Mouse (Mus musculus) embryonic facial prominence, embryonic 11.5 days (tissue): ENCODE results near the gene Boll. TPM values are rescaled to one million over a fixed set of nuclear protein-coding genes. Genes with fewer than 3 reads are reported as not detected.

Source experiments
- ATAC-seq: fragments of 200-750 bp; cut with Nextera tagmentation; replicated peaks from 2 replicates; pipeline ENCODE4 v1.8.0; 2017; ENCODE audit warnings: low read depth; ENCODE audit not compliant: insufficient number of reproducible peaks, low FRiP score, low TSS enrichment
- DNase-seq: peaks from one replicate; pipeline ENCODE4 v3.0.0-alpha.2; 2015; ENCODE audit warnings: low spot score
- H3K27ac ChIP-seq: fragments of 300-500 bp; sonication (generic); replicated peaks from 2 replicates; pipeline ENCODE4 v1.5.1; 2014; ENCODE audit warnings: mild to moderate bottlenecking, low read depth, low read length, control low read depth
- H3K27me3 ChIP-seq: fragments of 300-500 bp; sonication (generic); 2 replicates; pipeline ENCODE4 v1.6.1; 2014; ENCODE audit warnings: mild to moderate bottlenecking, low read length, moderate library complexity, mixed read lengths; ENCODE audit not compliant: control insufficient read depth, insufficient read depth
- H3K36me3 ChIP-seq: fragments of 300-500 bp; sonication (generic); replicated peaks from 2 replicates; pipeline ENCODE4 v1.6.1; 2014; ENCODE audit warnings: low read depth, mild to moderate bottlenecking, low read length, moderate library complexity, mixed read lengths; ENCODE audit not compliant: control insufficient read depth, insufficient read depth
- H3K4me1 ChIP-seq: fragments of 300-500 bp; sonication (generic); 2 replicates; pipeline ENCODE4 v1.6.1; 2014; ENCODE audit warnings: low read length, mixed read lengths; ENCODE audit not compliant: control insufficient read depth, insufficient read depth
- H3K4me2 ChIP-seq: fragments of 300-500 bp; sonication (generic); 2 replicates; pipeline ENCODE4 v1.6.1; 2014; ENCODE audit warnings: low read depth, mild to moderate bottlenecking, control low read depth, low read length, moderate library complexity
- H3K4me3 ChIP-seq: fragments of 300-500 bp; sonication (generic); 2 replicates; pipeline ENCODE4 v1.5.1; 2014; ENCODE audit warnings: low read depth, low read length, control low read depth
- H3K9ac ChIP-seq: fragments of 300-500 bp; sonication (generic); replicated peaks from 2 replicates; pipeline ENCODE4 v1.6.1; 2014; ENCODE audit warnings: mild to moderate bottlenecking, control low read depth, low read length
- H3K9me3 ChIP-seq: fragments of 300-500 bp; sonication (generic); replicated peaks from 2 replicates; pipeline ENCODE4 v1.6.1; 2016; ENCODE audit warnings: mild to moderate bottlenecking, low read length, inconsistent platforms, mixed read lengths; ENCODE audit not compliant: control insufficient read depth
- WGBS: fragments of 180-500 bp; shearing (Covaris S2); extraction: QIAGEN DNeasy Blood & Tissue Kit; methylation state at CpG from one replicate; pipeline ENCODE4 v1.1.7; 2014; 5-methylcytosine and 5-hydroxymethylcytosine counted together
- polyA plus RNA-seq: library from polyadenylated mRNA; unstranded; fragments of >200 nt; fragmentation: Nextera tagmentation; extraction: Ambion mirVana; gene quantifications from 2 replicates; pipeline ENCODE4 v1.2.1, GENCODE M21; 2014

The Boll gene
- polyA plus RNA-seq, 1 experiment from 2014 or later: 0.21 TPM

- no peaks in the 10 kb centered on the region for H3K27me3 ChIP-seq
- H3K36me3 ChIP-seq: no peaks in the 10 kb centered on the region
- DNase-seq: no peak
- H3K9me3 ChIP-seq: no peaks in the 10 kb centered on the region
- no peak overlapping the region for H3K27ac ChIP-seq
- H3K4me3 ChIP-seq: no peak overlapping the region
- H3K9ac ChIP-seq: no peak overlapping the region
- WGBS: 82% methylated on average over 4 of the region's 4 CpGs
- no peak for ATAC-seq
- no peak overlapping the region for H3K4me2 ChIP-seq
- H3K4me1 ChIP-seq: no peaks in the 10 kb centered on the region
Measured at GRCm38 (mm10) chr1:55212771-55213170, 150.5 kb downstream of the Boll start.

- Histone ChIP-seq H3K27me3 (no peaks in the 10 kb centered on the region), H3K4me2 (no peak overlapping the region), H3K4me1 (no peaks in the 10 kb centered on the region), H3K4me3 (no peak overlapping the region), H3K9ac (no peak overlapping the region), H3K9me3 (no peaks in the 10 kb centered on the region), H3K27ac (no peak overlapping the region), H3K36me3 (no peaks in the 10 kb centered on the region)
- 77% methylated on average over 8 of the region's 8 CpGs for WGBS
- no peak for ATAC-seq
- no peak for DNase-seq
Measured at GRCm38 (mm10) chr1:55211081-55211480, 152.2 kb downstream of the Boll start.

- no peak overlapping the region for H3K4me3 ChIP-seq
- H3K9me3 ChIP-seq: no peaks in the 10 kb centered on the region
- no peaks in the 10 kb centered on the region for H3K36me3 ChIP-seq
- no peak overlapping the region for H3K27ac ChIP-seq
- WGBS: 31% methylated on average over 12 of the region's 12 CpGs
- DNase-seq: peak; percentile 75
- H3K4me2 ChIP-seq: no peak overlapping the region
- ATAC-seq: no peak
- H3K4me1 ChIP-seq: no peaks in the 10 kb centered on the region
- H3K9ac ChIP-seq: no peak overlapping the region
- no peaks in the 10 kb centered on the region for H3K27me3 ChIP-seq
Measured at GRCm38 (mm10) chr1:55210202-55210965, 152.9 kb downstream of the Boll start.

- Histone ChIP-seq H3K27me3 (no peaks in the 10 kb centered on the region), H3K4me3 (no peak overlapping the region), H3K4me2 (no peak overlapping the region), H3K36me3 (no peaks in the 10 kb centered on the region), H3K4me1 (no peaks in the 10 kb centered on the region), H3K9ac (no peak overlapping the region), H3K27ac (no peak overlapping the region), H3K9me3 (no peaks in the 10 kb centered on the region)
- no peak for DNase-seq
- ATAC-seq: no peak
- WGBS: 69% methylated on average over 5 of the region's 5 CpGs
Measured at GRCm38 (mm10) chr1:55208500-55209140, 154.6 kb downstream of the Boll start.

GRCm38 (mm10) chr1:55207561-55207960 is 155.7 kb downstream of the Boll start:
- DNase-seq: no peak
- no peak overlapping the region for H3K4me3 ChIP-seq
- no peaks in the 10 kb centered on the region for H3K4me1 ChIP-seq
- H3K4me2 ChIP-seq: no peak overlapping the region
- 86% methylated on average over 6 of the region's 6 CpGs for WGBS
- H3K27ac ChIP-seq: no peak overlapping the region
- no peak overlapping the region for H3K9ac ChIP-seq
- H3K36me3 ChIP-seq: no peaks in the 10 kb centered on the region
- ATAC-seq: no peak
- no peaks in the 10 kb centered on the region for H3K27me3 ChIP-seq
- no peaks in the 10 kb centered on the region for H3K9me3 ChIP-seq

GRCm38 (mm10) chr1:55205808-55206327 is 157.4 kb downstream of the Boll start:
- Histone ChIP-seq H3K4me2 (no peak overlapping the region), H3K27me3 (no peaks in the 10 kb centered on the region), H3K36me3 (no peaks in the 10 kb centered on the region), H3K9ac (no peak overlapping the region), H3K9me3 (no peaks in the 10 kb centered on the region), H3K4me3 (no peak overlapping the region), H3K27ac (no peak overlapping the region), H3K4me1 (no peaks in the 10 kb centered on the region)
- WGBS: 48% methylated on average over 5 of the region's 5 CpGs
- no peak for ATAC-seq
- DNase-seq: no peak

GRCm38 (mm10) chr1:55201850-55202752 is 161.2 kb downstream of the Boll start:
- no peak overlapping the region for H3K9ac ChIP-seq
- no peak overlapping the region for H3K4me2 ChIP-seq
- H3K27ac ChIP-seq: no peak overlapping the region
- ATAC-seq (no peak), DNase-seq (peak; percentile 30)
- 70% methylated on average over 18 of the region's 18 CpGs for WGBS
- H3K36me3 ChIP-seq: no peaks in the 10 kb centered on the region
- H3K4me3 ChIP-seq: no peak overlapping the region
- H3K27me3 ChIP-seq: no peaks in the 10 kb centered on the region
- no peaks in the 10 kb centered on the region for H3K9me3 ChIP-seq
- no peaks in the 10 kb centered on the region for H3K4me1 ChIP-seq
